Mouse (Mus musculus): ENCODE results near the gene Csrp1.

DNA sequence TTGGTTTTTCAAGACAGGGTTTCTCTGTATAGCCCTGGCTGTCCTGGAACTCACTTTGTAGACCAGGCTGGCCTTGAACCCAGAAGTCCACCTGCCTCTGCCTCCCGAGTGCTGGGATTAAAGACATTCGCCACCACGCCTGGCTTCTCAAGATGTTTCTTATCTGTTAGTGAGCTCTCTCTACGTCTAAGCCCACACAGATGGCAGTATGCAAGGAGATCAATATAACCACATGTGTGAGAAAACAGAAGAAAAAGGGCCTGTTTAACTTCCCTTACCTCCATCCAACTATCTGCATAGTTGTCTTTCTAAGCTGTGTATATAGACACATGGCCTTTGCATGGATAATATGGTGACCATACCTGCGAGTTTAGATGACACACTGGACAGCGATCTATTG, 5.5 kb downstream of the Csrp1 start:
- TF ChIP-seq POLR2A (IDR thresholded peaks at IDR 0.05; ENCODE audit: insufficient read length, low read depth) (no peak), POLR2AphosphoS2 (IDR thresholded peaks at IDR 0.05; ENCODE audit: insufficient read length, low read depth) (no peak), REST (IDR thresholded peaks at IDR 0.05; ENCODE audit: insufficient read depth, insufficient read length) (no peak), TCF3 (IDR thresholded peaks at IDR 0.05; ENCODE audit: insufficient read length, low read depth) (no peak), E2F4 (IDR thresholded peaks at IDR 0.05; ENCODE audit: insufficient read depth) (no peak), MYOD1 (IDR thresholded peaks at IDR 0.05; ENCODE audit: control insufficient read depth in 1 of 3, insufficient read length in 2 of 3, low read depth in 2 of 3) (no peak)
